In the genomic region with DNA sequence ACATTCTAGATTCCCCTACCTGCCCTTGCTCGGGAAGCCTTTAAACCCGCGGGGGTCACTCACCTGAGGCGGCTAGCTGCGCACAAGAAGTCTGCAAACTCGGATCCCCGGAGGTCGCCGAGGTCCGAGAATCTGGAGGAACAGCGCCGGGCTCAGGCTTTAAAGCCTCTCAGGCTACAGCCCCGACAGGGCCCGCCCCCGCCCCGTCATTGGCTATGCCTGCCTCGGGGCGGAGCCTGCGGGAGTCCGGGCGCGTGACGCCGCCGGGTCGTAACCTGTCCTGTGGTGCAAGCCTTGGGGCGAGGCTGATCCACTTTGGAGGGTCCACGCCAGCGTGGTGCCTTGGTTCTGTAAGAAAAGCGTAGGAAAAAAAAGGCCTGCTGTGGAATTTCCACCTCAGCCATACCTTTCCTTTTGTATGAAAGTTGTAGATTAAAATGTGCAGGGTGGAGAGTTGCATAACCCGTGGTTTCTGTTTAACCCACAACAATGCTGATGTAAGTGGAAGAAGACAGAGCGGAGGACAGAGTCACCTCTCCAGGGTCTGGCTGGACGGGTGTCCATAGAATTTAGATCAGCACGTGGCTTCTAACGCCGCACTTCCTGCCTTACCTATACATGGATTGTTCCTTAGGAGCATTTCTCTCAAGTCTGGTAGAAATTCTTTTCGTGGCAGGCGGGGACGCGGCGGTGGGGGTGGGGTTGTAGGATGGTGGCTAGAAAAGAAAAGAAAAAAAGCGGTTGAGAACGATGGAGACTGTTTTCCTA, we compare ENCODE assay signal across 8 mouse cellular contexts. TPM values are rescaled to one million over a fixed set of nuclear protein-coding genes. Genes with fewer than 3 reads are reported as not detected.
A peak's percentile ranks its signal among the peaks of the same experiment; 100 is the strongest.
DNase-seq lines count a peak whose midpoint lies in the region; ATAC-seq and TF ChIP-seq lines count a peak whose summit lies in the region.

A gene (minus strand): TSS at position 718 of the 768 bp plus-strand sequence.

- no peaks in the 10 kb centered on the region for H3K9me3 ChIP-seq in E14TG2a.4 (ENCODE audit: low read length)
- no peaks in the 10 kb centered on the region for H3K9me3 ChIP-seq in forebrain, embryonic 12.5 days
- H3K9me3 ChIP-seq in heart, postnatal 0 days (replicated peaks; ENCODE audit: control insufficient read depth, low read length) = no peaks in the 10 kb centered on the region
- no peaks in the 10 kb centered on the region for H3K9me3 ChIP-seq in liver, embryonic 16.5 days (replicated peaks; ENCODE audit: control insufficient read depth, low read length)
- no peaks in the 10 kb centered on the region for H3K9me3 ChIP-seq in neural tube, embryonic 13.5 days

- no peak for TF ChIP-seq CTCF in E14TG2a.4 (conservative IDR thresholded peaks at IDR 0.05; ENCODE audit: low read length)
- TF ChIP-seq CTCF in heart, postnatal 0 days (IDR thresholded peaks at IDR 0.05; ENCODE audit: low read depth) = no peak
- TF ChIP-seq CTCF in testis, adult 2 months (IDR thresholded peaks at IDR 0.05; ENCODE audit: control insufficient read depth, insufficient read depth, insufficient replicate concordance, low read depth, low read length) = no peak

- peak within 1 kb of the TSS; percentile 70 for H3K4me2 ChIP-seq in forebrain, embryonic 12.5 days
- peak within 1 kb of the TSS; percentile 79 for H3K4me2 ChIP-seq in heart, postnatal 0 days (ENCODE audit: low read depth, low read length)
- peak within 1 kb of the TSS; percentile 96 for H3K4me2 ChIP-seq in liver, embryonic 16.5 days (ENCODE audit: low read depth, low read length)
- peak within 1 kb of the TSS; percentile 81 for H3K4me2 ChIP-seq in neural tube, embryonic 13.5 days

- peak within 1 kb of the TSS; percentile 66 for H3K9ac ChIP-seq in forebrain, embryonic 12.5 days
- H3K9ac ChIP-seq in heart, postnatal 0 days (replicated peaks; ENCODE audit: low read depth, low read length) = peak within 1 kb of the TSS; percentile 75
- H3K9ac ChIP-seq in liver, embryonic 16.5 days (ENCODE audit: low read depth, low read length) = peak within 1 kb of the TSS; percentile 74
- H3K9ac ChIP-seq in neural tube, embryonic 13.5 days = peak within 1 kb of the TSS; percentile 82

- peak; percentile 91 for TF ChIP-seq POLR2A in testis, adult 2 months (IDR thresholded peaks at IDR 0.05; ENCODE audit: control insufficient read depth, low read depth, low read length)

- H3K4me3 ChIP-seq in E14TG2a.4 (replicated peaks; ENCODE audit: low read length) = peak within 1 kb of the TSS; percentile 88
- H3K4me3 ChIP-seq in forebrain, embryonic 12.5 days (replicated peaks) = peak within 1 kb of the TSS; percentile 72
- peak within 1 kb of the TSS; percentile 75 for H3K4me3 ChIP-seq in heart, postnatal 0 days (ENCODE audit: low read depth, low read length)
- peak within 1 kb of the TSS; percentile 72 for H3K4me3 ChIP-seq in liver, embryonic 16.5 days (ENCODE audit: low read depth, low read length)
- H3K4me3 ChIP-seq in neural tube, embryonic 13.5 days = peak within 1 kb of the TSS; percentile 83
- peak within 1 kb of the TSS; percentile 86 for H3K4me3 ChIP-seq in testis, adult 2 months (ENCODE audit: control insufficient read depth, low read depth, low read length)

- H3K36me3 ChIP-seq in E14TG2a.4 (ENCODE audit: insufficient read depth, low read length) = peaks cover 34% of the 10 kb centered on the region
- peaks cover 23% of the 10 kb centered on the region for H3K36me3 ChIP-seq in forebrain, embryonic 12.5 days (replicated peaks)
- H3K36me3 ChIP-seq in heart, postnatal 0 days (replicated peaks; ENCODE audit: control insufficient read depth, insufficient read depth, low read length) = peaks cover 23% of the 10 kb centered on the region
- H3K36me3 ChIP-seq in liver, embryonic 16.5 days (ENCODE audit: control insufficient read depth, insufficient read depth) = peaks cover 3% of the 10 kb centered on the region; the same call in 1 of the 2 replicates
- H3K36me3 ChIP-seq in neural tube, embryonic 13.5 days = peaks cover 24% of the 10 kb centered on the region
- H3K36me3 ChIP-seq in testis, adult 2 months (ENCODE audit: control insufficient read depth, insufficient read depth, low read length) = no peaks in the 10 kb centered on the region

- TF ChIP-seq EP300 in heart, postnatal 0 days (IDR thresholded peaks at IDR 0.05; ENCODE audit: low read depth) = peak; percentile 72; the same call in 1 of the 2 replicates

- peak within 1 kb of the TSS; percentile 63; the same call in 1 of the 2 replicates for H3K27ac ChIP-seq in forebrain, embryonic 12.5 days
- peak within 1 kb of the TSS; percentile 69 for H3K27ac ChIP-seq in heart, postnatal 0 days (ENCODE audit: low read depth)
- peak within 1 kb of the TSS; percentile 74 for H3K27ac ChIP-seq in liver, embryonic 16.5 days (ENCODE audit: low read length)
- H3K27ac ChIP-seq in neural tube, embryonic 13.5 days (replicated peaks) = peak within 1 kb of the TSS; percentile 57
- peak within 1 kb of the TSS; percentile 32; the same call in 1 of the 2 replicates for H3K27ac ChIP-seq in testis, adult 2 months (ENCODE audit: control insufficient read depth, insufficient read depth, low read depth, low read length)

- DNase-seq in c-Kit-positive CD71-positive TER-119-positive erythroid progenitor cells, embryonic 14.5 days (ENCODE audit: low spot score) = peak; percentile 88
- peak; percentile 89 for DNase-seq in heart, postnatal 0 days (ENCODE audit: low spot score)
- peak; percentile 94 to 97 for DNase-seq in kidney, postnatal 4 days

- H3K27me3 ChIP-seq in E14TG2a.4 (ENCODE audit: insufficient read depth, low read length) = peaks cover 3% of the 10 kb centered on the region; the same call in 1 of the 2 replicates
- no peaks in the 10 kb centered on the region for H3K27me3 ChIP-seq in forebrain, embryonic 12.5 days
- H3K27me3 ChIP-seq in heart, postnatal 0 days (ENCODE audit: control insufficient read depth, insufficient read depth, low read length) = no peaks in the 10 kb centered on the region
- no peaks in the 10 kb centered on the region for H3K27me3 ChIP-seq in liver, embryonic 16.5 days (ENCODE audit: control insufficient read depth, insufficient read depth, low read depth, low read length)
- no peaks in the 10 kb centered on the region for H3K27me3 ChIP-seq in neural tube, embryonic 13.5 days
- H3K27me3 ChIP-seq in testis, adult 2 months (ENCODE audit: control insufficient read depth, insufficient read depth, low read length) = no peaks in the 10 kb centered on the region

- WGBS in forebrain, embryonic 12.5 days = under 1% methylated on average over 43 of the region's 43 CpGs
- under 1% methylated on average over 43 of the region's 43 CpGs for WGBS in heart, postnatal 0 days
- WGBS in liver, embryonic 16.5 days (ENCODE audit: insufficient replicate concordance) = under 1% methylated on average over 43 of the region's 43 CpGs
- WGBS in neural tube, embryonic 13.5 days = under 1% methylated on average over 43 of the region's 43 CpGs

- peaks cover 21% of the 10 kb centered on the region for H3K4me1 ChIP-seq in E14TG2a.4 (replicated peaks; ENCODE audit: low read depth, low read length)
- H3K4me1 ChIP-seq in forebrain, embryonic 12.5 days = peaks cover 12% of the 10 kb centered on the region
- peaks cover 11% of the 10 kb centered on the region for H3K4me1 ChIP-seq in heart, postnatal 0 days (ENCODE audit: control insufficient read depth, insufficient read depth)
- peaks cover 9% of the 10 kb centered on the region for H3K4me1 ChIP-seq in liver, embryonic 16.5 days (ENCODE audit: control insufficient read depth, low read depth, low read length)
- peaks cover 16% of the 10 kb centered on the region for H3K4me1 ChIP-seq in neural tube, embryonic 13.5 days (replicated peaks)
- H3K4me1 ChIP-seq in testis, adult 2 months (ENCODE audit: control insufficient read depth, insufficient read depth, low read length) = peaks cover 2% of the 10 kb centered on the region; the same call in 1 of the 2 replicates

- ATAC-seq in forebrain, embryonic 12.5 days (ENCODE audit: low FRiP score) = peak; percentile 99
- peak; percentile 100 for ATAC-seq in heart, postnatal 0 days (ENCODE audit: insufficient read depth, low read depth)
- peak; percentile 99 for ATAC-seq in liver, embryonic 16.5 days (ENCODE audit: low read depth)
- peak; percentile 99 for ATAC-seq in neural tube, embryonic 13.5 days (ENCODE audit: low read depth)

RNA-seq across cellular contexts. Expression of the gene that starts here (rescaled TPM):
- polyA plus RNA-seq in forebrain, embryonic 12.5 days (2016; fragmentation: Nextera tagmentation; extraction: Ambion mirVana) = 79.9 and 81.7 TPM in 2 replicates
- 125 and 153 TPM in 2 replicates for total RNA-seq in heart, postnatal 0 days (2014; rRNA removed; ENCODE audit: low replicate concordance)
- 227 and 232 TPM in 2 replicates for polyA plus RNA-seq in heart, postnatal 0 days (2015; fragmentation: Nextera tagmentation; extraction: Ambion mirVana)
- 242 and 244 TPM in 2 replicates for polyA plus RNA-seq in liver, embryonic 16.5 days (2015; fragmentation: Nextera tagmentation; extraction: Ambion mirVana)
- polyA plus RNA-seq in neural tube, embryonic 13.5 days (2015; fragmentation: Nextera tagmentation; extraction: Ambion mirVana) = 169 and 171 TPM in 2 replicates
- 120 and 202 TPM in 2 replicates for polyA plus RNA-seq in testis, adult 2 months (2012; rRNA removed)

Comparison
In these comparisons a context has a peak if more than half of its experiments do, and no peak if none do; other contexts are left out.
1. Peak in every context shown above with its lines: DNase-seq, ATAC-seq, H3K4me3 ChIP-seq and H3K27ac ChIP-seq.